Mouse (Mus musculus) cerebellum, adult 9-11 months (tissue): ENCODE measurements around the gene Elof1.
"Not testable (repeated sequence)": the region's sequence is repeated elsewhere in the genome, so short reads cannot be mapped to it uniquely, and the experiment has no call there.

Experiments used
- DNase-seq: peaks from one replicate; pipeline ENCODE4 v3.0.0; 2022

Elof1 gene

GRCm38 (mm10) chr9:22116740-22117426 lies at the start of gene Elof1:
TSS of gene Elof1 (minus strand) at chr9:22117172.
- peak; percentile 97 for DNase-seq

- DNase-seq, result peak; percentile 18
Observed at GRCm38 (mm10) chr9:22166686-22167085, 49.7 kb upstream of the Elof1 start.

- no peak for DNase-seq
Observed at GRCm38 (mm10) chr9:22165964-22166363, 49.0 kb upstream of the Elof1 start.

- DNase-seq, result peak; percentile 65
Observed at GRCm38 (mm10) chr9:22164711-22165668, 48.0 kb upstream of the Elof1 start.

- DNase-seq, result no peak
Observed at GRCm38 (mm10) chr9:22162912-22163311, 45.9 kb upstream of the Elof1 start.

GRCm38 (mm10) chr9:22162305-22162704 lies 45.3 kb upstream of the Elof1 start:
- no peak for DNase-seq

GRCm38 (mm10) chr9:22161299-22161698 lies 44.3 kb upstream of the Elof1 start:
- DNase-seq, result no peak

- DNase-seq, result peak; percentile 60
Observed at GRCm38 (mm10) chr9:22157516-22158265, 40.7 kb upstream of the Elof1 start.

GRCm38 (mm10) chr9:22156497-22157245 lies 39.7 kb upstream of the Elof1 start, which contains the start of gene Pigyl:
TSS of gene Pigyl (plus strand) at chr9:22156846.
- peak; percentile 99 for DNase-seq

GRCm38 (mm10) chr9:22155614-22156013 lies 38.6 kb upstream of the Elof1 start:
- DNase-seq, result peak; percentile 68

- no peak for DNase-seq
Observed at GRCm38 (mm10) chr9:22153810-22154209, 36.8 kb upstream of the Elof1 start.

GRCm38 (mm10) chr9:22150946-22151345 lies 34.0 kb upstream of the Elof1 start:
- no peak for DNase-seq

GRCm38 (mm10) chr9:22150249-22150693 lies 33.3 kb upstream of the Elof1 start:
- DNase-seq, result not testable (repeated sequence)

- DNase-seq, result no peak
Observed at GRCm38 (mm10) chr9:22149426-22150248, 32.7 kb upstream of the Elof1 start.

GRCm38 (mm10) chr9:22144304-22144965 lies 27.5 kb upstream of the Elof1 start:
- DNase-seq, result no peak

GRCm38 (mm10) chr9:22143108-22144037 lies 26.4 kb upstream of the Elof1 start:
- DNase-seq, result peak; percentile 81

- DNase-seq, result peak; percentile 79
Observed at GRCm38 (mm10) chr9:22139746-22140145, 22.8 kb upstream of the Elof1 start.

- peak; percentile 43 for DNase-seq
Observed at GRCm38 (mm10) chr9:22138480-22138879, 21.5 kb upstream of the Elof1 start.

GRCm38 (mm10) chr9:22136765-22137547 lies 20.0 kb upstream of the Elof1 start:
- no peak for DNase-seq
